Mouse (Mus musculus) layer of hippocampus, adult 11-12 months (tissue): Measurements from ENCODE around the gene Kansl2.
"Not testable (repeated sequence)": the region's sequence is repeated elsewhere in the genome, so short reads cannot be mapped to it uniquely, and the experiment has no call there.

Experiments used
- DNase-seq: peaks from one replicate; pipeline ENCODE4 v3.0.0; 2022; ENCODE audit warnings: low spot score

Kansl2 gene

DNA sequence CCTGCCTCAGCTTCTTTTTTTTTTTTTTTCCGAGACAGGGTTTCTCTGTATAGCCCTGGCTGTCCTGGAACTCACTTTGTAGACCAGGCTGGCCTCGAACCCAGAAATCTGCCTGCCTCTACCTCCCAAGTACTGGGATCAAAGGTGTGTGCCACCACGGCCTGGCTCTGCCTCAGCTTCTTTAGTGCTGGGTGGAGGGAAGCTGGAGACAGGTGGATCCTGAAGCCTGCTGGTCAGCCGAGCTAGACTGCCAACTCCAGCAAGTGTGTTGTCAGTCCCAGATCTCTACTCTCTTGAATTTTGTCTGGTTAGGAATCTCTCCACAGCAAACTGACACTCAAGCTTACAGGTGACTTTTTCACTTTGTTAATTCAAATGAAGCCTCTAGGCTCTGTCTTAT is 1.9 kb upstream of the Kansl2 start:
- no peak for DNase-seq

DNA sequence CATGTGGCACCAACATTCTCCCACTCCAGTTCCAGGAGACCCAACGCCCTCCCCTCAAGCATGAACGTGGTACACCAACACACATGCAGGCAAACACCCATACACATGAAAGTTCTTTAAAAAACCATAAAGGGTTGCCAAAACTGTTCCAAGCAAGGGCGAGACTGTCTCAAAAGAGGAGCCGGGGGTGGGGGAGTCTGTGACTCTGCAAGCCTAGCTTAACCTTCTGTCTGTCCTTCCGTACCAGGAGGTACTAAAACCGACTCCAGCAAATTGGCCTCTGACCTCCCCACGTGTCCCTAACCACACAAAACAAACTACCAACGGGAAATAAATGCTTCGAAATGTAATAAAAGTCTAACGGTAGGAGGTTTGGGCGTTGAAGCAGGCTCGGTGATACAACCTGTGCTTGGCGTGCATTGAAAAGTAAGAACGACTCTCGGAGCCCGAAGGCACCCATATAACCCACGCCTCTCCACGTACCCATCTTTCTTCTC is 981 bp downstream of the Kansl2 start:
- no peak for DNase-seq

DNA sequence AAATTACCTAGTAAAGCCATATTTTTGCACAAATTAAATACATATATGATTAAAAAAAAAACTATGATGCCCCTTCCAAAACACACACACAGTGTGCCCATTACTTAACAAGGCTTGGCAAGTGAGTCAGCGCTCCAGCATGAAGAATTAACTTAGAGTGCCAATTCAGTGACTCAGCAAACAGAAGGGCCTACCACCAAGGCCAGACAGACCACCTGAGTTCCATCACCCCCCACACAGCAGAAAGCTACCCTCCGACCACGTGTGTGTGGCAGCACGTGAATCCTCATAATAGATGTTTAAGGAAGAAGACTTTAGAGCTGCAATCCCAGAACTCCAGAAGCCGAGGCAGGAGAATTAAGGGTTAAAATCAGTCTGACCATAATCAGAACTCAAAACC is 1.8 kb downstream of the Kansl2 start:
- DNase-seq: no peak

DNA sequence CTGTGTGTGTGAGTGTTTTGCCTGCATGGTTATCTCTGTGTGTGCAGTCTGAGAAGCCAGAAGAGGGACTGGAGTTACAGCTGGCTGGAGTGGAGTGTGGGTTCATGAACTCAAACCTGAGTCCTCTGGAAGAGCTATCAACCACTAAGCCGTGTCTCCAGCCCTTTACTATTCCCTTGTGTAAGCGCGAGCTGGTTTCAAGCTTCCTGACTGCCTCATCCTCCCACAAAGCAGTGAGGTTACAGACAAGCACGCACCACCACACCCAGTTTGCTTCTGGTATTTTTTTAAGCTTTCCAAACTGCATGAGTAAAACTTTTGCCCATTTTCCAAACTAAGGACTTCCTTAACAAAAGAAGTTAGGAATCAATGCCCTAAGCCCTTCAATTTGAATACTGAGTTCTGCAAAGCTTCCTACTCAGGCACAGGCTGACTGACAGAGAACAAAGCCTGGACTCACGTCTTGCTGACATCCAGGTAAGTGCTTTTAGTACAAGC is 5.9 kb downstream of the Kansl2 start:
- DNase-seq: no peak

DNA sequence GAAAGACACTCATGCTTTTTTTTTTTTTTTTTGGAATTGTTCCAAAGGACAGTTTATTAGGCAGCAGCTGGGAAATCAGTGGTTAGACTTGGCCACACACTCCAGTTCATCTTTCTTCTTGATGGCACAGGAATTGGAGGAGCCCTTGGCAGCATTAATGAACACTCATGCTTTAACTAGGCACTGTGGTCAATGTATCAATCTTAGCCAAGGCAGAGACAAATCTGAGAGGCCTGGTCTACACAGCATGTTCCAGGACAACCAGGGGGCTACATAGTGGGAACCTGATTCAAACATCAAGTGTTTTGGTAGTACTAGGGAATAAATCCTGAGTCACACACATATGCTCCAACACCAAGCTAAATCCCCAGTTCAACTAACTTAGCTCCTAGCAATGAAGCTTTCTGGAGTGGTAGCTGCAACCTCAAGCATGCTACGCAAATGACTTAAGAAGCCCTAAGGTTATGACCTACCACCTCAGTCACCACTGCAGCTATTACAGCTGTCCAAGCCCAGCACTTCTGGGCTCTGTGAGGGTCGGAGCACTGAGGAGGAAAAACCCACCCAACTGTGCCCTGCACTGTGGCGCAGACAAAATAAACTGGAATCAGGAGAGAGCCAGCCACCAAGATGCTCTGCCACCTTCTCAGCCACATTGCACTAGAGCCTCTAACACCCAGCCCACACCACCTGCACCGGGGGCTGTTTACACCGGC is 6.8 kb downstream of the Kansl2 start:
- DNase-seq: no peak

DNA sequence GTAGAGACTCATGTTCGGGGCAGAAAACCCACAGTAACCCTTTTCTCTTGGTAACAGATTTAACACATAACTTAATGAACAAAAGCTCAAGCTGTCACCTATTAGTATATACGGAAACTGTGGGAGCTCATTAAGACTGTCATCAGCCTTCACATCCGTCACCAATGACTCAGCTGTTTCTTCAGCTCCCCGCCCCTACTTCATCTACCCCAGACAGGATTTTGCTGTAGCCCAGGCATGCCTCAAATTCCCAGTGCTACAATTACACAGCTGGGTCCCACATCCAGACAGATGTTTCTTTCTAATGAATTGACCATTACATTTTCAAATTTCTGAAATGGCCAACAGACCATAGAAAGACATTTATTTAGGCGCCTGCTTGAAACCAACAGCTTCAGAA is 8.0 kb downstream of the Kansl2 start:
- no peak for DNase-seq

DNA sequence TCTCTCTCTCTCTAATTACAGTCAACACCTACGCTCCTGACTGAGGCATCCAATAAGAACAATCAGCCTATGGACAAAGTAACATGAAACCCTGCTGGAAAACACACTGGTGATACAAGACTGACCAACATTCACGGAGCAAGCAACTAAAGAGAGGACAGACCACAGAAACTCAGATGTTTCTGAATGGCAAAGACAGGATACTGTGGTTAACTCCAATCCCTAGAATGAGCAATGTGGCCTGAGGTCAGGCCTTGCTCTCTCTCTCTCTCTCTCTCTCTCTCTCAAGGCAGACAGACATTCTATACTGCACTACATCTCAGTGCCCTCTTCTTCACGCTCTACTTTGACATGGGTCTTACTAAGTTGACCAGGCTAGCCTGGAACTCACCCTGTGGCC is 12.8 kb downstream of the Kansl2 start:
- DNase-seq: no peak

DNA sequence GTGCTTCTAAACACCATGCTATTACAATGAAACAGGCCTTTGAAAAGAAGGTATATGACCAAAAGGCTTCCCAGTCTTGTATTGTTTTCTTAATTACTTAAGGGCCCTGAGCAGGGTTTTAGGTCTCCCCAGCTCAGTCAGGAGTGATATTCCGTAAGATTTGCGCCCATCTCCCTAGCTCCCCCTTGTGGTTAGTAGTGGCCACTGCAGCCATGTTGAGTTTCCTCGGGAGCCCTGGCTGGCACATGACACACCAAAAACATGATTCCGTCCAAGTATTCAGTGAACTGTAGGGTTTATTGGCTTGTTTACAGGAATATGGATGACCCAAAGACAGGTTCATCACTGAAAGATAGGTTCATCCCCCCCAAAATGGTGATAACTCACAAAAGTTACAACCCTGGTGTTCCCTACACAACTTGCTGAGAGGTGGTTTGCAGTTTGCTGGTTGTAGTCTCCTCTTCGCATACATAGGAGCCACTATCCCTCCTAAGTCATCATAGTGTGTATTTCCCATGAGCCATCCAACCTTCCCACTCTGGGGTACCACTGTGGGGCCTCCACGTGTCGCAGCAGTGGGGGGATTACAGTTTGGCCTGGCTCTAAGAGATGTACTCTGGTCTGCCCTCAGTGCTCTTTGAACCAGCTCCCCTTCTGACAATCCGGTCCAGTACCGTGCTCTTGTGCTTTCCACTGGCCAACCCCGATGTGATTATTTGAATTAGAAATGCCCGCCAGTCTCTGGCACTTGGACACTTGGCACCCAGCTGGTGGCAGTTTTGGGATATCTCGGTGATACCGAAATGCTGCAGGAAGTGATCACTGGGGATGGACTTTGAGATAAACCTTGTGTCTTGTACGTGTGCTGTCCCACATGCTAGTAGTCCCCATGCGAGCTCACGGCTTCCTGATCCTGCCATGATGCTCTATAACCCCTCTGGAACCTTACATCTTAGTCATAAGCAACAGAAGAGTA is 16.4 kb downstream of the Kansl2 start:
- DNase-seq: peak; percentile 63

DNA sequence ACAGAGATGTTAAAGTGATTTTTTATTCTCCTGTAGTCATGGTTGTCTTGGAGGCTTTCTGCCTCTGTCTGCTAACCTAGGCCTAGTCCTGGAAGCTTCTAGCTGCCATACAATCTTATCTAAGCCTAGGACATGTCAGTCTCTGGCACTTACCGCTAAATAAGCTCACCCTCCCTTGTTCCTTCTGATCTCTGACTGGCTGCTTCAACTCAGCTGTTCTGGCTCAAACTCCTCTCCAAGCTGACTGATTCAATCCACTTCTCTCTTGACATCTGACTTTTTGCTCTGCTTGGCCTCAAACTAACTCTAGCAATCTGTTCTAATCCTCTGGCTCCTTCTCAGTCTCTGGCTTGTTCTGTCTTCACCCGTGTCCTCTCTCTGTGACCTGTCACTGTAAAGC is 19.2 kb downstream of the Kansl2 start:
- not testable (repeated sequence) for DNase-seq

DNA sequence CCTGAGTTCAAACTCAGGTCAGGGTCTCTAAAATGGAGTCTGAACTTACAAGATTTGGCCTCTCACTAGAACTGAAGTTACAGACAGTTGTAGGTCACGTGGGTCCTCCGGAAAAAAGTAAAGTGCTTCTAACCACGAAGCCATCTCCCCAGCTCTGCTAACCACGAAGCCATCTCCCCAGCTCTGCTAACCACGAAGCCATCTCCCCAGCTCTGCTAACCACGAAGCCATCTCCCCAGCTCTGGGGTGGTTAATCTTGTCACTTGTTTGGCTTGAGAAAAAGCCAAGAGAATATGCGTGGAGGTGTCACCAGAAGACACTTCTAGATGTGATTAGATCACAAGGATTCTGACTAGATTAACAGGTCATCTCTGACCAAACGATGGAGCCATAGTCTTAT is 19.9 kb downstream of the Kansl2 start:
- DNase-seq: no peak

DNA sequence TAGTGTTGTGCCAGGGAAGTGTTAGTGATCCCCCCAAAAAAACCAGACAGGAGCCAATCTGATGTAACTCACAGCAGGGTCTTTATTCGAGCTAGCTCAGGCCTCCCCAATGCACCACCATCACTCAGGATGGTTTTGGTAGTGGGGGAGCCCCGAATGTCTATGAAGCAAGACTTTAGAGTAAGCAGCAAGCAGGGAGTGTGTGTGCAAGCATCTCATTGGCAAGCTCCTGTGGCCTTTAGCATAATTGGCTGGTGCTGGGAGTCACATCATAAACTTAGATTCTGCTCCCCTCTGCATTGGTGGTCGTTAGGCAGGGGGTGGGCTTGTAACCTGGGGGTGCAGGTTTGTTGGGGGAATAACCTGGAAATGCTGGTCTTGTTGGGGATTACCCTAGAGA is 20.4 kb downstream of the Kansl2 start:
- DNase-seq: not testable (repeated sequence)

DNA sequence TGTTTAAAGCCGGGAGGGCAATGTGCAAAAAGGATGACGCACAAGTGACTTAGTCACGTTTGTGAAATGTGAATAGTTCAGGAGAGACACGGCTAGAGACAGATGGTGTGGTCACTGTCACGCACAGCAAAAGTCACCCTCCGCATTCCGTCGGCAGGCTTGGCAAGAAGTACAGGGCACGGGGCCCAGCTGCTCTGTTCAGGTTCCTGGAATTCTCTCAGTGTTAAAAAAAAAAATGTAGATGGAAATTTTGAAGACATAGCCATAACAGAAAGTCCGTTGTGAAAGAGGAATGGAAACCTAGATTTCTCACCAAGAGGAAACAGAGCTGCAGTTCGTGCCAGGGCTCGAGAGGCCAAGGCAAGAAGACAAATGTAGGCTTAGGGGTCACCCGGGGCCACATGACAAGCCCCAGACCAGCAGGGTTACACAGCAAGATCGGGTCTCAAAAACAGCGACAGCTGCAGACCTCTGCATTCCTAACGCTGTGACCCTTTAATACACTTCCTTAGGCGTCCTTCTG is 21.2 kb downstream of the Kansl2 start:
- no peak for DNase-seq

DNA sequence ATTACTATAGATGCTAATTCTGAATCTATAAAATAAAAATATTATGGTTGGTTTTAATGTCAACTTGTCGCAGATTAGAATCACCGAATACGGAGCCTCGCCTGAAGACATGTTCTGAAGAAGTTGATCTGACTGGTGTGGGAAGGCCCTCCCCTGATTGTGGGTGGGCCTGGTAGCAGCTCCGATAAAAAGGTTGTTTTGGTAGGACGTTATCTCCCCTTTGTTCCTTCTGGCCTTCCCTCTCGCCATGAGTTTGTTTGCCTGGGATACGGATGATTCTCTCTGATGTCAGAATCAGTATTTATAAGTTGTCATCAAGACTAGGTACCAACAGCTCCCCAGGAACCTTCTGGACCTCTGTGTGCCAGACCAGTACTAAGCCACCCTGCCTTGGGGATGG is 21.8 kb downstream of the Kansl2 start:
- DNase-seq: no peak

DNA sequence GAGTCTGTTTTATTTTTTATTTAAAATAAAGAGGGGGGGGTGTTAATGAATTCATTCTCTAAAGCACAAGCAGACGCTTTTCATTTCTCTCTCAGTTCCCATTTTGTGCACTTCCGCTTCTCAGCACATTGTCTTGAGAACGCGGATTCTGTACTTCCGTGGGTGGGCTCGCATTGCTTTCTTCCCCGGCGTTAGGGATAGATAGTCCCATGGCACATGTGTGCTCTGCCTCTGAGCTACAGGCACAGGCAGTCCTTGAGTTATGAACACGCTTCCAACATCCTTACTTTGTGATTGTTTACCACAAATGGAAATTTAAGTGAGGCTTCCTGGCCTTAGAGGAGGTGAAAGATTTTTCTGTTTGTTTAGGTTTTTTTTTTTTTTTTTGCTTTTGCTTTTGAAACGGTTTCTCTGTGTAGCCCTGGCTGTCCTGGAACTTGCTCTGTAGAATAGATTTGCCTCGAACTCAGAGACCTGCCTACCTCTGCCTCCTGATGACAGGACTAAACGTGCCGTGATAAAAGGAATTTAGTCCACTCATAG is 22.6 kb downstream of the Kansl2 start:
- DNase-seq: no peak

DNA sequence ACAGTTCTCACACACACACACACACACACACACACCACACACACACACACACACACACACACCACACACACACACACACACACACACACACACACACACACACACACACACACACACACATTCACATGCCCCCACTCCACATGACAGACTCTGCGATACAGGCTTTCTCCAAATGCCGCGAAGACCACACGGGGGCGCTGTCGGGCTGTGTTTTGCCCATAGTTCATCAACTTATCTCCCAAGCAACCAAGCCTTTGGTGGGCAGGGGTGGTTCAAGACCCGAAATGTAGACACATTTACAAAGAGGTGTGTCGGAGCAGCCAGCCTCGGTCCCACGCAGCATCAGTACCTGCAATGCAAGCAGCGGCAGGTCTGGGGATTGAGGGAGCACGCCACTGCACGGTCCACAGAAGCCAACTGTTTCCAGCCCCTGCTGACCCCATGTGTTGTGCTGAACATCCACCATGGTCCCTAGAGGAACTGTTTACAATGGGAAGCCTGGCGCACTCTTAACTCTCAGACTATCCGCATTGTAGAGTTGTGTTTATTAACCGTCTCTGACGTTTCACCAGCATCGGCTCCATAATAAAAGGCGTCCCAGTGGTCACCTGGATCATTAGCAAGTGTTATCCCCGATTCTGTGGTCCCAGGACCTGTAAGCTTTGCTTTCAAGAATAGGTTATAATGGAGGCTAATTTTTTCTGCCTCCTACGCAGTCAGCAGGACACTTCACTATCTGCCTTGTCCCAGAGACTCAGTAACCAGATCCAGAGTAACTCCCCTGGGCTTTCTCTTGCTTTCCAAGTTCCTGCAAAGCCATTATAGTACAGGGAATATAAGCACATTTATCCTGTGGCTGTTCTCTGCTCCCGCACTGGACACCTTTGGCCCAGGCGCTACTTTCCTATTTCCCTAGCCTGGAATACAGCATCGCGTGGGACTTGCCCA is 23.4 kb downstream of the Kansl2 start:
- peak; percentile 80 for DNase-seq

DNA sequence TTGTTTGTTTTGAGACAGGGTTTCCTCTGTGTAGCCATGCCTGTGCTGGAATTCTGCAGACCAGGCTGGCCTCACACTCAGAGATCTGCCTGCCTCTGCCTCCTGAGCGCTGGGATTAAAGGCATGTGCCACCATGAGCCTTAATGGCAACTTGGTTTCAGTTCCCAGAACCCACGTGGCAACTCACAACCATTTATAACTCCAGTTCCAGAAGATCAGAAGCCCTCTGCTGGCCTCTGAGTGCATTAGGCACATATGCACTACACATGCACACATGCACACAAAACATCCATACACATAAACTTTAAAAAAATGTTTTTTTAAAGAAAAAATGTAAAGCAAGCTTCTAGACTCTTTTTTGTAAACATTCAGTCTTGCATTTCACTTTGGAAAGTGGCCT is 24.7 kb downstream of the Kansl2 start:
- DNase-seq: no peak

DNA sequence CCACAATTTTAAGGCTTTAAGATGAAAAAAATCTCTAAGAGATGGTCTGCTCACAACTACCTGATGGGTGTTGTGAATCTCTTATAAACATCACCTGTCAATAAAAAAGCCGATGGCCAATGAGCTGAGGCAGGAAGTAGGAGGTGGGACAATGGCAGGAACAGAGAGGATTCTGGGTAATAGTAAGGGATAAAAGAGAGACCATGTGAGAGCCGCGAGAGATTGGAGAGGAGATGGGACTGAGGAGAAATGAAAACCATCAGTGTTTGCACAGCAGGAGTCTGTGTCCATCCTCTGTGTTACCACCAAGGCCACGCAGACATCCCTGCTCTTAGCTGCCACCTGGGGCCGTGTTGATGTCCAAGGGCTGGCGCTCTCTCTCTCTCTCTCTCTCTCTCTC is 26.7 kb downstream of the Kansl2 start:
- no peak for DNase-seq

DNA sequence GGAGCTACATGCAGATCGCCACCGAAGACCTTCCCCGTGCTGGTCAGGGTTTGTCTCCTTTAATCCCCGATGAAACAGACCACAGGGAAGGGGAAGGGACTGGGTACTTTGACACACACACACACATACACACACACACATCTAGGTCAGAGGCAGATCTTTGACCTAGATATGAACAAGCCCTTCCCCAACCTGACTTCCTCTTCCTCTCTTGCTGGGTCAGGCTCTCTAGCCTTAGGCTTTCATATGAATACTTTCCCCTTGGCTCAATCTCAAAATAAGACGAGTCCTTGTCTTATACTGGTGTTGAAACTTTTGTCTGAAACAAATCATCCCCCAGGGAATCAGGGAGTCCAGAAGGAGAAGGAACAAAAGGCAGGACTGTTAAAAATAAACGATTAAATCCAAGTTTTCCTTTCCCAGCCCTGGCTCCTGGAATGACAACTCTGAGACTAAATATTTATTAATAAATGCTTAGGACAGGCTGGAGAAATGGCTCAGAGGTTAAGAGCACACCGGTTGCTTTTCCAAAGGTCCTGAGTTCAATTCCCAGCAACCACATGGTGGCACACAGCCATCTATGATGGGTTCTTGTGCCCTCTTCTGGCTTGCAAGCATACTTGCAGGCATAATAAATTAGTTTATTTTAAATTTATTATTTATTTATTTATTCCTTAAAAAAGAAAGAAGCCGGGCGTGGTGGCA is 27.7 kb downstream of the Kansl2 start:
- DNase-seq: no peak

DNA sequence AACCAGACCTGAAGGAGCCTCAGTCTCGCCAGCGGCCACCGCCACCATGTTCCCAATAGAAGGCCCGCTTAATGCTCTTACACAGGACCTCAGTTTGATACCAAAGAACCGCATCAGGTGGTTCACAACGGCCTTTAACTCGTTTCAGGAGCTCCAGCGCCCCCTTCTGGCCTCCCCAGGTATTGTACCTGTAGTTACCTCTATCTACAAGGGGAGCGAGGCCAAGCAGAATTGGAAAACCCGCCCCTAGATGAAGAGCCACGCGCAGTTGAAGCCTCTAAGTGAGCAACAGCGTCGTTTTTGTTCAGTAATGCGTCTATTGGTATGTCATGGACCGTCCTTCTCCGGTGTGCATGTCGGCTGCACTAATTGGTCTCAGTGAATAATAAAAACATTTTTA is 29.6 kb downstream of the Kansl2 start:
- DNase-seq: peak; percentile 71

DNA sequence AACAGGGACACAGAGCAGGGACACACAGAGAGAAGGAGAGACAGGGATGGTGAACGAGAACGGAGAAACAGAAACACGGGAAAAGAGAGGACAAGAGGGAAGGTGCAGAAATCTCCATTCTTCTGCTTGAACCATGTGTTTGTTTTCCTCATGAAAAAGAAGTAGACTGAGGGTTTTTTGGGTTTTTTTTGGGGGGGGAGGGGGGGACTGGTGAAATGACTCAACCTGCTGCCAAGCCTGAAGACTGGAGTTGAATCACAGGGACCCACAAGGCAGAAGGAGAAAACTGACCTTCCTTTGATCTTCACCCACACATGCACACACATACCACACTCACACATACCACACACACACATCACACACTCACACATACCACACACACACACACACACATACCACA is 30.7 kb downstream of the Kansl2 start:
- DNase-seq: no peak

DNA sequence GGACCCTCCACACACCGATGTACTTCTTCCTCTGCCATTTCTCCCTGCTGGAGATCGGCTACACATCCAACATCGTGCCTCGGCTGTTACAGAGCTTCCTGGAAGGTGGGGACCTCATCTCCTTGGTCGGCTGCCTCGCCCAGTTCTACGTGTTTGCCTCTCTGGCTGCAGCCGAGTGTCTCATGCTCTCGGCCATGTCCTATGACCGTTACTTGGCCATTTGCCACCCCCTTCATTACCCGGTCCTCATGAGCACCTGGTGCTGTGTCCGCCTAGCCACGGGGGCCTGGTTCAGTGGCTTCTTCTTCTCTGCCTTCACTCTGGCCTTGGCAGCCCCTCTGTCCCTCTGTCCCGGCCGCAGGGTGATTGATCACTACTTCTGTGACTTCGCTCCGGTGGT is 36.4 kb downstream of the Kansl2 start:
- no peak for DNase-seq
